ENCODE assay signal across 8 mouse cellular contexts in genomic region chr6:134773961-134774360, GRCm38 (mm10). TPM values are rescaled to one million over a fixed set of nuclear protein-coding genes. Genes with fewer than 3 reads are reported as not detected.
A peak's percentile ranks its signal among the peaks of the same experiment; 100 is the strongest.
DNase-seq lines count a peak whose midpoint lies in the region; ATAC-seq and TF ChIP-seq lines count a peak whose summit lies in the region.

No protein-coding gene starts in this region.

- no peak overlapping the region for H3K9ac ChIP-seq in limb, embryonic 13.5 days
- H3K9ac ChIP-seq in embryonic facial prominence, embryonic 11.5 days (replicated peaks; ENCODE audit: low read length): no peak overlapping the region
- H3K9ac ChIP-seq in lung, postnatal 0 days (replicated peaks; ENCODE audit: low read depth): no peak overlapping the region

- no peaks in the 10 kb centered on the region for H3K36me3 ChIP-seq in limb, embryonic 13.5 days
- no peaks in the 10 kb centered on the region for H3K36me3 ChIP-seq in limb, embryonic 10.5 days
- no peaks in the 10 kb centered on the region for H3K36me3 ChIP-seq in embryonic facial prominence, embryonic 11.5 days (replicated peaks; ENCODE audit: control insufficient read depth, insufficient read depth, low read depth, low read length)
- H3K36me3 ChIP-seq in lung, postnatal 0 days (ENCODE audit: insufficient read depth, low read length): no peaks in the 10 kb centered on the region

- peak; percentile 80 for ATAC-seq in limb, embryonic 13.5 days (ENCODE audit: low FRiP score, low read depth)
- no peak for ATAC-seq in embryonic facial prominence, embryonic 11.5 days (replicated peaks; ENCODE audit: insufficient number of reproducible peaks, low FRiP score, low TSS enrichment, low read depth)
- ATAC-seq in lung, postnatal 0 days: peak; percentile 64

- no peak for TF ChIP-seq CTCF in lung, postnatal 0 days (IDR thresholded peaks at IDR 0.05)

- H3K4me2 ChIP-seq in limb, embryonic 13.5 days (replicated peaks): no peak overlapping the region
- H3K4me2 ChIP-seq in embryonic facial prominence, embryonic 11.5 days (ENCODE audit: low read depth, low read length): no peak overlapping the region
- H3K4me2 ChIP-seq in lung, postnatal 0 days (replicated peaks; ENCODE audit: low read depth, low read length): no peak overlapping the region

- DNase-seq in limb, embryonic 10.5 days (ENCODE audit: low spot score): no peak
- peak; percentile 30 for DNase-seq in embryonic facial prominence, embryonic 11.5 days (ENCODE audit: low spot score)
- DNase-seq in heart, postnatal 36 days: peak; percentile 50 to 54
- DNase-seq in lung, postnatal 0 days (ENCODE audit: low spot score): peak; percentile 65
- DNase-seq in thymus, postnatal 36 days: no peak
- DNase-seq in thymus, postnatal 14 days: no peak
- DNase-seq in neural tube, embryonic 10.5 days (ENCODE audit: extremely low spot score, low spot score): no peak

- WGBS in limb, embryonic 13.5 days: 18% methylated on average over 1 of the region's 3 CpGs
- 64% methylated on average over 3 of the region's 3 CpGs for WGBS in limb, embryonic 10.5 days
- 57% methylated on average over 3 of the region's 3 CpGs for WGBS in embryonic facial prominence, embryonic 11.5 days
- 16% methylated on average over 3 of the region's 3 CpGs for WGBS in lung, postnatal 0 days

- TF ChIP-seq EP300 in lung, postnatal 0 days (IDR thresholded peaks at IDR 0.05): no peak

- no peak overlapping the region; the same call in 1 of the 2 replicates for H3K27ac ChIP-seq in limb, embryonic 13.5 days
- no peak overlapping the region for H3K27ac ChIP-seq in limb, embryonic 10.5 days
- H3K27ac ChIP-seq in embryonic facial prominence, embryonic 11.5 days (replicated peaks; ENCODE audit: low read depth, low read length): no peak overlapping the region
- H3K27ac ChIP-seq in lung, postnatal 0 days (ENCODE audit: low read length): no peak overlapping the region

- intact Hi-C loops in heart, postnatal 36 days (cut with DNase I): no loop called here

- peaks cover 12% of the 10 kb centered on the region for H3K4me1 ChIP-seq in limb, embryonic 13.5 days
- no peaks in the 10 kb centered on the region for H3K4me1 ChIP-seq in limb, embryonic 10.5 days
- H3K4me1 ChIP-seq in embryonic facial prominence, embryonic 11.5 days (ENCODE audit: control insufficient read depth, insufficient read depth, low read length): no peaks in the 10 kb centered on the region
- no peaks in the 10 kb centered on the region for H3K4me1 ChIP-seq in lung, postnatal 0 days (ENCODE audit: insufficient read depth, low read depth, low read length)

- no peak overlapping the region for H3K4me3 ChIP-seq in limb, embryonic 13.5 days
- H3K4me3 ChIP-seq in limb, embryonic 10.5 days: no peak overlapping the region
- no peak overlapping the region for H3K4me3 ChIP-seq in embryonic facial prominence, embryonic 11.5 days (ENCODE audit: low read depth, low read length)
- no peak overlapping the region for H3K4me3 ChIP-seq in lung, postnatal 0 days (ENCODE audit: low read depth, low read length)

- H3K9me3 ChIP-seq in limb, embryonic 13.5 days: no peaks in the 10 kb centered on the region
- no peaks in the 10 kb centered on the region for H3K9me3 ChIP-seq in limb, embryonic 10.5 days (replicated peaks)
- H3K9me3 ChIP-seq in embryonic facial prominence, embryonic 11.5 days (replicated peaks; ENCODE audit: control insufficient read depth, low read length): no peaks in the 10 kb centered on the region
- no peaks in the 10 kb centered on the region for H3K9me3 ChIP-seq in lung, postnatal 0 days (ENCODE audit: low read length)

- H3K27me3 ChIP-seq in limb, embryonic 13.5 days: no peaks in the 10 kb centered on the region
- no peaks in the 10 kb centered on the region for H3K27me3 ChIP-seq in limb, embryonic 10.5 days (ENCODE audit: low read depth, poor library complexity, severe bottlenecking)
- no peaks in the 10 kb centered on the region for H3K27me3 ChIP-seq in embryonic facial prominence, embryonic 11.5 days (ENCODE audit: control insufficient read depth, insufficient read depth, low read length)
- no peaks in the 10 kb centered on the region for H3K27me3 ChIP-seq in lung, postnatal 0 days (replicated peaks; ENCODE audit: insufficient read depth, low read length)

RNA-seq across cellular contexts. Expression of gene Dusp16, which starts 18.5 kb away (rescaled TPM):
- 16.8 and 17.1 TPM in 2 replicates for polyA plus RNA-seq in limb, embryonic 13.5 days (2015; fragmentation: Nextera tagmentation; extraction: Ambion mirVana)
- 8.7 and 10.0 TPM in 2 replicates for polyA plus RNA-seq in limb, embryonic 10.5 days (2016; fragmentation: Nextera tagmentation; extraction: Ambion mirVana)
- 15.4 and 17.7 TPM in 2 replicates for polyA plus RNA-seq in embryonic facial prominence, embryonic 11.5 days (2014; fragmentation: Nextera tagmentation; extraction: Ambion mirVana)
- 10 to 100 TPM; 22.2 to 25.6 TPM for total RNA-seq in heart, postnatal 36 days (2021)
- polyA plus RNA-seq in lung, postnatal 0 days (2015; fragmentation: Nextera tagmentation; extraction: Ambion mirVana): 12.0 and 15.5 TPM in 2 replicates

RNA-seq across cellular contexts. Expression of gene Crebl2, which starts 56.0 kb away (rescaled TPM):
- polyA plus RNA-seq in limb, embryonic 13.5 days (2015; fragmentation: Nextera tagmentation; extraction: Ambion mirVana): 2.6 and 3.0 TPM in 2 replicates
- polyA plus RNA-seq in limb, embryonic 10.5 days (2016; fragmentation: Nextera tagmentation; extraction: Ambion mirVana): 0.79 and 0.99 TPM in 2 replicates
- 0.96 and 1.1 TPM in 2 replicates for polyA plus RNA-seq in embryonic facial prominence, embryonic 11.5 days (2014; fragmentation: Nextera tagmentation; extraction: Ambion mirVana)
- total RNA-seq in heart, postnatal 36 days (2021): 10 to 100 TPM; 13.0 to 14.1 TPM
- 6.6 and 7.2 TPM in 2 replicates for polyA plus RNA-seq in lung, postnatal 0 days (2015; fragmentation: Nextera tagmentation; extraction: Ambion mirVana)

Comparison
In these comparisons a context has a peak if more than half of its experiments do, and no peak if none do; other contexts are left out.
1. DNase-seq: peak in embryonic facial prominence, embryonic 11.5 days (single experiment), heart, postnatal 36 days (2 of 2) and lung, postnatal 0 days (single experiment); none in limb, embryonic 10.5 days (single experiment), thymus, postnatal 36 days (0 of 2), thymus, postnatal 14 days (single experiment) and neural tube, embryonic 10.5 days (single experiment).